Mouse (Mus musculus): ENCODE data around the gene Rpia.

Rpia gene

DNA sequence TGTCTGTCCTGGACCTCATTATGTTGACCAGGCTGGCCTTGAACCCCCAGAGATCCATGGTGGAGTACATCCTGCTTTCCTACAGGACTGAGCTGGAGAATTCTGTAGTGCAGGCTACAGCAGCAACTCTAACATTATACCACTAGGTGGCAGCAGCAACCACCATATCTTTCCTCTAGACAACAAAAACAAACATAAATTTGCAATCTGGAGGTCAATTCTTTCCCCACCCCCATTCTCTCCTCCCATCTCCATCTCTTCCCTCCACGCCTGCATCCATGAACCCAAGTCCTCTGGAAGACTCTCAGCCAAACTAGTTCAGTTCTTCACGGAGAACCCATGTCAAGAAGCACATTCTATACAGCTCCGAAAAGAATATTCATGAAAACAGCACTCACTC is 12.6 kb upstream of the Rpia start:
- DNase-seq (ENCODE audit: low spot score), result no peak

DNA sequence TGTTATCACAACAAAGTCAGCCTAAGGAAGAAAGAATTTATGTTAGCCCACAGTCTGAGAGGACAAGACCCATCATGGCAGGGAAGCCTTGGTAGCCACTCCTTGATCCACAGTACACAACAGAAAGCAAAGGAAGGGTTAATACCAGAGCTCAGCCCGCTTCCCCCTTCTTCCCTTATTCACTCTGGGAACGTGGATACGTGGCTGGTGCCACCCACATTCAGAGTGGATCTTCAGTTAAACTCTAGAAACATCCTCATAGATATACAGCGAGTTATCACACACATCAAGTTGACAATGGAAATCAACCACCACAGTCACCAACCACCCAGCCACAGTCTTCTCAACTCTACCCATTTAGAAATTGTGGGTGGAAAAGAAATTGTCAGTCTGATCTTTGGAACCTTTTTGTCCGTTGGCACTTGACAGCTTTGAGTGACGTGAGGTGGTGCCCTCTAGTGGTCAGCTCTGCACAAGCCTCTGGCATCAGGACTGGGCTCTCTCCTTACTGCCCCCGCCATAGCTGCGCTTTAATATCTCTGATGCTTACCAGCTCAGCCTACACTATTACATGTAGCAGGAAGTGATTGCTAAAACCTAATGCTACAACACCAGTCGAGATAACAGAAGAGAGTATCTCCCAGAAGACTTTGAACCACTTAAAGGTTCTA is 5.7 kb upstream of the Rpia start:
- no peak for DNase-seq (ENCODE audit: low spot score)

GRCm38 (mm10) chr6:70796940-70797339 is 4.9 kb upstream of the Rpia start:
- no peak for DNase-seq (ENCODE audit: low spot score)

DNA sequence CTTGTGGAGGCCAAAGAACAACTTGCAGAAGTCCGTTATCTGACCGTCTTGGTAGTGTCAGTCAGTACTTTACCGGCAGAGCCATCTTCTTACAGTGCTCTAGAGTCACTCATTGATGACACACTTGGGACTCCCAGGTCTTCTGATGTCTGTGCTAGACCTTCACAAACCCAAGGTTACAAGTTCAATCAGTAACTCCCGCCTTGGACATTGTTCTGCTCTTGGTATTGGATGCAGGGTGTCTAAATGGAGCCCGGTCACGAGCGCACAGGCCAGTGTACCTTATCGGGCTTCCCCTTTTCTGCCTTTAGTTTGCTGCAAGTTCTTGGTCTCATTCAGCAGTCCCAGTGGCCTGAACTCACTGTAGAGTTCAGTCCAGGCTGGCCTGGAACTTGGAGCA is 612 bp upstream of the Rpia start:
- DNase-seq (ENCODE audit: low spot score), result no peak

GRCm38 (mm10) chr6:70790852-70791761 is 925 bp downstream of the Rpia start:
- DNase-seq (ENCODE audit: low spot score), result no peak

- DNase-seq (ENCODE audit: low spot score), result no peak
These were observed 1.9 kb downstream of the Rpia start for GRCm38 (mm10) chr6:70790034-70790650.

GRCm38 (mm10) chr6:70789134-70789533 is 2.9 kb downstream of the Rpia start:
- no peak for DNase-seq (ENCODE audit: low spot score)

DNA sequence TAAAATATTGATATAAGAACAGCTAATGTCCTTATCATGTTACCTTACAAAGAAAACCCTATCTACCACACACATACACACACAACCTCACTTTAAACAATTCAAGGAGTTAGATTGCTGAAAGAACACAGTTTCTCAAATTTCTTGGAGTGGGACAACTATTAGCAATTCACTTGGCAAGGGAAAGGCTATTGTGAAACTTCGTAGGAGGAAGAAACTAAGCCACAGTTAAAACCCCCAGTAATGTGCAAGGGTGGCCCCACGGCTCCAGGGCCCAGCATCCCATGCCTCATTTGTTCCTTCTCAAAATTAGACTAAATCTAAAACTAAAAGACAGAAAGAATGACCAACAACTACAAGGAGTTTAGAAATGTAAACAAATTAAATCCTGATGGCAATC is 4.5 kb downstream of the Rpia start:
- no peak for DNase-seq (ENCODE audit: low spot score)

- DNase-seq (ENCODE audit: low spot score), result no peak
These were observed 6.2 kb downstream of the Rpia start for GRCm38 (mm10) chr6:70785852-70786251.

DNA sequence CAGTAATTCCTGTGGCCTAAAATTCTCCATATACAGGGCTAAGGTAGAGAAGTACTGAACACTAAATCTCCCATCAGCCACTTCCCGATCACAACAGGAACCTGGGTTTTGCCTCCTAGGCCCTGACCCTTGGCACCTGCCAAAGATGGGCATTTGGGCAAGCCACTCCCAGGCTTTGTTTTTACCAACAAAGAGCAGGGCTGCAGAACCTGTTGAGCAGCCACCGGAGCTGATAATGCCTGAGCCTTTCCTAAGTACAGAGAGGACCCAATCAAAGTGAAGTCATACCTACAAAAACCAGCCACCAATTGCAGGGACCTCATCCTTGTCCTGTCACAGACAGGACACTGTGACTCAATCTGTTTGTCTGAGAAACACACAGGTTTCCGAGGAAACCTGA is 7.2 kb downstream of the Rpia start:
- DNase-seq (ENCODE audit: low spot score), result no peak

GRCm38 (mm10) chr6:70781336-70781735 is 10.7 kb downstream of the Rpia start:
- DNase-seq (ENCODE audit: low spot score), result no peak

- DNase-seq (ENCODE audit: low spot score), result no peak
These were observed 17.7 kb downstream of the Rpia start for GRCm38 (mm10) chr6:70774372-70774771.

DNA sequence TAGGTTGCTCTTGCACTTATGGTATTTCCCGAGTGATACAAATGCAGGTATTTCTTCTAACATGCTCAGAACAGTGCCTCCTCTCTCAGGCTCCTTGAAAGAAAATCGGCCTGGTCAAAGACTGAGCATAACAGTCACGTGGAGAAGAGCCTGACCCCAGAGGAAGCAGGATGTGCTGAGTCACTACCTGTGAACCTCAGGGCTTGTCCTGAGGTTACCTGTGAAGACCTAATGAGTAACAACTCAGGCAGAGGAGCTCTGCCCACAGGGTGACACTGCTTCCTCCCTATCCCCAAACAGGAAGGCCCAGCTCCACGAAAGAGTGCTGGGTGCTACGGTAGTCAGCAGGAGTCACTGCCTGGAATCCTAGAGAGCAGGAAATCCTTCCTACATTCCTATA is 18.3 kb downstream of the Rpia start:
- DNase-seq (ENCODE audit: low spot score), result no peak

DNA sequence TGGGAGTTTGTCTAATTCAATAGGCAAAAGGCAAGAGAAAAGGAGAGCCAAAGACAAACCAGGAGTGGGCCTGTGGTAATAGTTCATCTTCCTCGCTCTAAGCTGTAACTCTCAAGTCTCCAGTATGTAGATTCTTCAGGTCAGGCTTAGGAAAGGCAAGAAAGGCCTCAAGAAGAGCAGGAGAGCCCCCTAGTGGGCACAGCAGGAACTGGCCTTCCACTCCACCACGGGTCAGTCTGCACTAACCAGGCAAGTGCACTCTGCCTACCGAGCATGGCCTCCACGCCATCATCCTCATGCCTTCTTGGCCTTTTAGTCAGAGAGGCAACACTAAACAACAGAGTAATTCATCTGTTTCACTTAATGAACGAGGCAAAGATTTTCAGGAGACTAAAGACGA is 23.3 kb downstream of the Rpia start:
- no peak for DNase-seq (ENCODE audit: low spot score)

- no peak for DNase-seq (ENCODE audit: low spot score)
These were observed 27.0 kb downstream of the Rpia start for GRCm38 (mm10) chr6:70765076-70765475.

- no peak for DNase-seq (ENCODE audit: low spot score)
These were observed 27.5 kb downstream of the Rpia start for GRCm38 (mm10) chr6:70764551-70764950.

- DNase-seq (ENCODE audit: low spot score), result no peak
These were observed 28.2 kb downstream of the Rpia start for GRCm38 (mm10) chr6:70763881-70764280.

DNA sequence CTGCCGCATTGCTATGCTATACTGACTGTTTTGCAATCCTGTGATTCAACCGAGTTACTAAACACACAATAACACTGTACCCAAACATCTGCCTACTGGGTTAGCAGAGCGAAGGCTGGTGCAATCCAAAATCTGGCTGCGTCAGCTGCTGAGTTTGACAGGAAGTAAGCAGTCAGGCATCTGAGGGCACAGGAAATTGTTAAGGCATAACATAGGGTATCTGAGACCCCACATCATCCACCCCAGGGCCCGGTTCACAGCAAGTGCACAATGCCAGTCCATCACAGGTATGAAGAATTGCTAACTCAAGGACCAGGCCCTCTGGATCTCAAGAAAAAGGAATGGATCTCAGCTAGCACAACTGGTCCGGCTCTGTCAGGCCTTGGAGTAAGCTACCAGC is 29.4 kb downstream of the Rpia start:
- DNase-seq (ENCODE audit: low spot score), result no peak

GRCm38 (mm10) chr6:70760951-70761350 is 31.1 kb downstream of the Rpia start:
- no peak for DNase-seq (ENCODE audit: low spot score)

DNA sequence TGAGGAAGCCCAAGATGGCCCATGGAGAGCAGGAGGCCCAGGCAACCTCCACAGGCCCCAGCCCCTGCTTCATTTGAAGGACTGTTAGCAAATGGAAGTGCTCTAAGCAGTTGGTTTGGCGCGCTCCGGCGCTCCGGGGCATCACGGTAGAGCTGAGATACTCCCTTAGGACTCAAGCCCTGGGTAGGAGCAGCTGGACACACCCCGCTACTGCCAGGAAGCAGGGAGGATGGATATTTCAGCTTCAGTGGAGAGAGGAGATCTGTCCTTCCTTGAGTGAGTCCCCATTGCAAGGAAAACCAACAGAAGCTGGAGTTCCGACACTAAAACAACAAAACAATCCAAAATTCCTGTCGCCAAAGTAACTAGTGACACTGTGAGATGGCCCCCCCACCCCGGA is 37.2 kb downstream of the Rpia start:
- DNase-seq (ENCODE audit: low spot score), result no peak

GRCm38 (mm10) chr6:70752351-70752750 is 39.7 kb downstream of the Rpia start:
- no peak for DNase-seq (ENCODE audit: low spot score)

DNA sequence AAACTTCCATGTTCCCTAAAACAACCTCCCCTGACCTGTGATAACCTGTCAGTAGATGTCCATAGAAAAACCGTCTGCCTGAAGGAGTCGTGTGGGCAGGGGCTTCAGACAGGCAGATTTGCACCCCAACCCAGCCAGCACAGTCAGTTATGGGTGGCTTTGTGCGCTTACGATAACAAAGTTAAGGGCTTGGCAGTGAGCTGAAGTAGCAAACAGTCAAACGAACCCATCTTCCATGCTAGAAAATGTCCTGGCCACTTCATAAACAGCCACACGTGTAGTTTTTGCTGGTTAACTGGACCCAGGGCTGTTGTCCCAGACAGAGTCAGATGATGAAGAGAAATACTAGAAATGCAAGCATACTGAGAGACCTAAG is 40.1 kb downstream of the Rpia start:
- no peak for DNase-seq (ENCODE audit: low spot score)

DNA sequence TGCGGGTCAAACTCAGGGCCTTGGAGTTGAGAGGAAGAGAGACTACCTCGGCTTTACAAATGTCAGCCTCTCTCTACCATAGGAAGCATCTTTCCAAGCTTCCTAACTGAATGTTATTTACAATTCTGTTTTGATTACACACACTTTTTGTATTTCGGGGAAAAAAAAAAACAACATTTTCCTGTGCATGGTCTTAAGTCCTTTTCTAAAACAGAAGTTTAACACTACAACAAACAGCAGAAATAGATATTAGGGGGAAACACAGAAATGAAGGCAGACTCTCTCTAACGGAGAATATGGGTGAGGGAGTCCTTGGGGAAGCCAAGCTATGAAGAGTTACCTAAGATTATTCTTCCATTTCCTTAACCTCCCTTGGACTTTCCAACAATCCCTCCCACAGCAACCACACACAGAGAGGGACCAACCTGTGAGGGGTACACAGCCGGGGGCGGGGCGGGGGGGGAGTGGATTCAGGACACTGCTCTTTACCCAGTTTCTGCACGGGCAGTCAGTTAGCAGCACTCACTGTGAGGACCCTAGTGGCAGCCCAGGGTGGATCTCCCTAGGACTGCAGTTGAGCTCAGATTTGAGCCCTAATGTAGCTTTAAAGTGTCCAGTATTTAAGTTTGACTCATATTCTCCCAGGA is 40.7 kb downstream of the Rpia start:
- no peak for DNase-seq (ENCODE audit: low spot score)

Measured in urinary bladder, postnatal 10 days (tissue).